Mouse (Mus musculus) monocyte, adult 5-6 weeks (primary cell): Measurements from ENCODE around the gene Jmjd8. TPM values are rescaled to one million over a fixed set of nuclear protein-coding genes. Genes with fewer than 3 reads are reported as not detected.
"Not testable (repeated sequence)": the region's sequence is repeated elsewhere in the genome, so short reads cannot be mapped to it uniquely, and the experiment has no call there.

Experiments
- ATAC-seq: fragments of 153-309, 156-312 bp; replicated peaks from 2 replicates; pipeline ENCODE4 v1.8.0; 2017; ENCODE audit warnings: mild to moderate bottlenecking; ENCODE audit not compliant: low TSS enrichment, insufficient number of reproducible peaks, severe bottlenecking, poor library complexity, low FRiP score
- total RNA-seq: library from RNA; stranded (forward); fragments of 200-1000, 200-491, 200-594 nt; gene quantifications from 3 replicates; pipeline ENCODE4 v1.2.3, GENCODE M21; 2017

Jmjd8 gene
- total RNA-seq, 1 experiment from 2014 or later: 11.0 TPM

- no peak for ATAC-seq
Observed at GRCm38 (mm10) chr17:25842509-25842908, 13.8 kb downstream of the Jmjd8 start.

GRCm38 (mm10) chr17:25843122-25843521, 14.5 kb downstream of the Jmjd8 start:
- no peak for ATAC-seq

- no peak for ATAC-seq
Observed at GRCm38 (mm10) chr17:25843636-25844395, 15.1 kb downstream of the Jmjd8 start.

GRCm38 (mm10) chr17:25844396-25844901, 15.8 kb downstream of the Jmjd8 start, which contains the start of gene Rhot2:
Gene Rhot2, minus strand, starts transcription at chr17:25844851.
- peak; percentile 88 for ATAC-seq

- no peak for ATAC-seq
Observed at GRCm38 (mm10) chr17:25860229-25860628, 31.6 kb downstream of the Jmjd8 start.

- peak; percentile 93 for ATAC-seq
Observed at GRCm38 (mm10) chr17:25860832-25861703, 32.4 kb downstream of the Jmjd8 start, which contains the start of gene Wdr90. Gene Wdr90, minus strand, starts transcription at chr17:25861501.

- ATAC-seq: no peak
Observed at GRCm38 (mm10) chr17:25861704-25862612, 33.3 kb downstream of the Jmjd8 start.

GRCm38 (mm10) chr17:25863681-25864080, 35.0 kb downstream of the Jmjd8 start:
- ATAC-seq: no peak

- no peak for ATAC-seq
Observed at GRCm38 (mm10) chr17:25864311-25864710, 35.6 kb downstream of the Jmjd8 start.

GRCm38 (mm10) chr17:25865288-25865687, 36.6 kb downstream of the Jmjd8 start:
- ATAC-seq: no peak

- no peak for ATAC-seq
Observed at GRCm38 (mm10) chr17:25866172-25866571, 37.5 kb downstream of the Jmjd8 start.

- no peak for ATAC-seq
Observed at GRCm38 (mm10) chr17:25867509-25867835, 38.8 kb downstream of the Jmjd8 start.

- ATAC-seq: no peak
Observed at GRCm38 (mm10) chr17:25867836-25868600, 39.4 kb downstream of the Jmjd8 start.

- ATAC-seq: peak; percentile 65
Observed at GRCm38 (mm10) chr17:25868601-25869191, 40.0 kb downstream of the Jmjd8 start, which contains the start of gene Mcrip2. Gene Mcrip2, minus strand, starts transcription at chr17:25868764.

GRCm38 (mm10) chr17:25869498-25869897, 40.8 kb downstream of the Jmjd8 start:
- no peak for ATAC-seq

GRCm38 (mm10) chr17:25869954-25870353, 41.3 kb downstream of the Jmjd8 start:
- ATAC-seq: no peak

GRCm38 (mm10) chr17:25871566-25871965, 42.9 kb downstream of the Jmjd8 start:
- ATAC-seq: not testable (repeated sequence)
